11 mouse cellular contexts compared by ENCODE assay signal in the genomic region with DNA sequence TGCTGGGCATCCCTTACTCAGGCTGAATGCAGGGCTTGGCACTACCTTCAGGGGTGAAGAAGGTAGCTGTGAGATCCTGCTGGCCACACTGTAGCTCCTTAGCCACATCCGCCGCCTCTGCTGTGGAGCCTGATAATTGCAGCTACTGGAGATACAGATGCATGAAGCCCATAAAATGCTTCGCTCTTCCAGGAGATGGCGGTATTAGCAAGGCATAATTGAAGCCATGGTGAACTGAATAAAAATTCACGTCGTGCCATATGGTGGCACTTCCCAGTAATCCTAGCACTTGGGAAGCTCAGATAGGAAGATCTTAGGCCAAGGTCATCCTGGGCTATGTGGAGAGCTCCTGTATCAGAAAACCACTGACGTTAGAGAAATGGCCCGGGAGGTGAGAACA. TPM values are rescaled to one million over a fixed set of nuclear protein-coding genes. Genes with fewer than 3 reads are reported as not detected.
A peak's percentile ranks its signal among the peaks of the same experiment; 100 is the strongest.
DNase-seq lines count a peak whose midpoint lies in the region; ATAC-seq and TF ChIP-seq lines count a peak whose summit lies in the region.
"Had no signal": no experiment of that assay in that cellular context is flagged by ENCODE, and none has a peak within 500 bp of the region (broad histone marks: within the 10 kb centered on the region; RNA-seq: fewer than 3 reads in every experiment).

No protein-coding gene starts in this region.

- DNase-seq in layer of hippocampus, adult 2 months (ENCODE audit: low spot score in 2 of 2), result no peak
- no peak for DNase-seq in layer of hippocampus, adult 9-11 months
- DNase-seq in 416B (ENCODE audit: low read depth), result peak; percentile 51
- peak; percentile 22 for DNase-seq in CD4-positive helper T cell, adult 2 months (ENCODE audit: low read depth, low spot score)
- DNase-seq in cerebellum, adult 11 months, result no peak
- no peak for DNase-seq in left cerebral cortex, postnatal 4 days

- peak; percentile 65 for TF ChIP-seq CTCF in layer of hippocampus, adult 2 months (conservative IDR thresholded peaks at IDR 0.05)

- H3K4me3 ChIP-seq in layer of hippocampus, adult 2 months, result no peak overlapping the region
- H3K4me3 ChIP-seq: erythroblast, embryonic 14.5 days; limb, embryonic 12.5 days; midbrain, embryonic 12.5 days had no signal

- no peak overlapping the region for H3K27ac ChIP-seq in layer of hippocampus, adult 2 months
- H3K27ac ChIP-seq: limb, embryonic 12.5 days; midbrain, embryonic 12.5 days had no signal

- intact Hi-C loops in left cerebral cortex, postnatal 4 days (cut with DNase I), result no loop called here

- peak; percentile 57; the same call in 1 of the 2 replicates for ATAC-seq in erythroid progenitor cell, adult 5-6 weeks (replicated peaks; ENCODE audit: low FRiP score, poor library complexity, severe bottlenecking)
- ATAC-seq: inflammation-experienced regulatory T-cells, adult 6 months had no signal

RNA-seq across cellular contexts. Expression of gene Slc25a20, which starts 8.0 kb away (rescaled TPM):
- 10 to 100 TPM; 14.4 to 14.8 TPM for total RNA-seq in layer of hippocampus, adult 2 months (2021)
- 4.2 TPM in 1 of 2 replicates, not detected in the other for total RNA-seq in erythroid progenitor cell, adult 5-6 weeks (2015; ENCODE audit: low replicate concordance)
- 2.0 and 6.9 TPM in 2 replicates for total RNA-seq in erythroid progenitor cell, adult 5-6 weeks (2017; ENCODE audit: low replicate concordance)
- total RNA-seq in left cerebral cortex, postnatal 4 days (2021), result 10 to 100 TPM; 17.9 to 18.9 TPM

RNA-seq across cellular contexts. Expression of gene Prkar2a, which starts 19.2 kb away (rescaled TPM):
- 10 to 100 TPM; 43.4 to 45.5 TPM for total RNA-seq in layer of hippocampus, adult 2 months (2021)
- total RNA-seq in erythroid progenitor cell, adult 5-6 weeks (2015; ENCODE audit: low replicate concordance), result 1.4 and 10.9 TPM in 2 replicates
- 1.4 and 1.5 TPM in 2 replicates for total RNA-seq in erythroid progenitor cell, adult 5-6 weeks (2017; ENCODE audit: low replicate concordance)
- total RNA-seq in left cerebral cortex, postnatal 4 days (2021), result 10 to 100 TPM; 78.5 to 78.7 TPM

RNA-seq across cellular contexts. Expression of gene Arih2, which starts 20.7 kb away (rescaled TPM):
- 10 to 100 TPM; 50.2 to 57.3 TPM for total RNA-seq in layer of hippocampus, adult 2 months (2021)
- total RNA-seq in erythroid progenitor cell, adult 5-6 weeks (2015; ENCODE audit: low replicate concordance), result 36.0 and 49.4 TPM in 2 replicates
- total RNA-seq in erythroid progenitor cell, adult 5-6 weeks (2017; ENCODE audit: low replicate concordance), result 77.1 and 79.9 TPM in 2 replicates
- 10 to 100 TPM; 58.3 to 59.6 TPM for total RNA-seq in left cerebral cortex, postnatal 4 days (2021)

Comparison
In these comparisons a context has a peak if more than half of its experiments do, and no peak if none do; other contexts are left out.
1. DNase-seq: peak in 416B (single experiment) and CD4-positive helper T cell, adult 2 months (single experiment); none in layer of hippocampus, adult 2 months (0 of 2), layer of hippocampus, adult 9-11 months (single experiment), cerebellum, adult 11 months (single experiment) and left cerebral cortex, postnatal 4 days (single experiment).